Mouse (Mus musculus) spleen, adult 2 months (tissue): Measurements from ENCODE around the gene Flt3.

Experiments used
- CTCF ChIP-seq: fragments of 200-500 bp; IDR thresholded peaks from 2 replicates; pipeline ENCODE4 v1.5.1; 2011; ENCODE audit warnings: mild to moderate bottlenecking, inconsistent platforms; ENCODE audit not compliant: insufficient read depth, insufficient read length, insufficient replicate concordance; ENCODE audit errors: extremely low read depth
- POLR2A ChIP-seq: fragments of 200-500 bp; IDR thresholded peaks from 2 replicates; pipeline ENCODE4 v1.6.1; 2011; ENCODE audit warnings: low read depth, low read length, inconsistent platforms

- TF ChIP-seq CTCF, result no peak
- no peak for TF ChIP-seq POLR2A
Measured at GRCm38 (mm10) chr5:147406135-147406534, 5.8 kb upstream of the Flt3 start.
